Mouse (Mus musculus) stomach, embryonic 15.5 days (tissue): ENCODE results near the gene Sc5d. TPM values are rescaled to one million over a fixed set of nuclear protein-coding genes. Genes with fewer than 3 reads are reported as not detected.
A peak's percentile ranks its signal among the peaks of the same experiment; 100 is the strongest.

Experiments
- ATAC-seq: fragments of 200-750 bp; cut with Nextera tagmentation; 2 replicates; pipeline ENCODE4 v1.8.0; 2017; ENCODE audit warnings: low read depth, moderate number of reproducible peaks, moderate TSS enrichment; ENCODE audit not compliant: insufficient read depth, low FRiP score
- H3K27ac ChIP-seq: fragments of 300-500 bp; sonication (generic); 2 replicates; pipeline ENCODE4 v1.5.1; 2015; ENCODE audit warnings: mild to moderate bottlenecking, inconsistent platforms
- H3K27me3 ChIP-seq: fragments of 300-500 bp; sonication (generic); replicated peaks from 2 replicates; pipeline ENCODE4 v1.6.1; 2015; ENCODE audit warnings: inconsistent platforms
- H3K36me3 ChIP-seq: fragments of 300-500 bp; sonication (generic); 2 replicates; pipeline ENCODE4 v1.6.1; 2015; ENCODE audit warnings: inconsistent platforms
- H3K4me1 ChIP-seq: fragments of 300-500 bp; sonication (generic); 2 replicates; pipeline ENCODE4 v1.6.1; 2015; ENCODE audit warnings: inconsistent platforms
- H3K4me2 ChIP-seq: fragments of 300-500 bp; sonication (generic); 2 replicates; pipeline ENCODE4 v1.6.1; 2015; ENCODE audit warnings: mild to moderate bottlenecking, inconsistent platforms
- H3K4me3 ChIP-seq: fragments of 300-500 bp; sonication (generic); replicated peaks from 2 replicates; pipeline ENCODE4 v1.5.1; 2015; ENCODE audit warnings: inconsistent platforms
- H3K9ac ChIP-seq: fragments of 300-500 bp; sonication (generic); 2 replicates; pipeline ENCODE4 v1.6.1; 2015; ENCODE audit warnings: inconsistent platforms
- H3K9me3 ChIP-seq: fragments of 300-500 bp; sonication (generic); 2 replicates; pipeline ENCODE4 v1.6.1; 2016; ENCODE audit warnings: inconsistent platforms
- WGBS: fragments of 180-500 bp; shearing (Covaris S2); methylation state at CpG from one replicate; pipeline ENCODE4 v1.1.7; 2015; 5-methylcytosine and 5-hydroxymethylcytosine counted together
- polyA plus RNA-seq: library from polyadenylated mRNA; unstranded; fragments of >200 nt; fragmentation: Nextera tagmentation; extraction: Ambion mirVana; gene quantifications from 2 replicates; pipeline ENCODE4 v1.2.1, GENCODE M21; 2015

Sc5d gene
- polyA plus RNA-seq, 1 experiment from 2014 or later, result 72.1 TPM

- H3K27me3 ChIP-seq, result no peaks in the 10 kb centered on the region
- H3K27ac ChIP-seq, result no peak overlapping the region
- H3K9me3 ChIP-seq, result no peaks in the 10 kb centered on the region
- H3K4me1 ChIP-seq, result no peaks in the 10 kb centered on the region
- ATAC-seq, result no peak
- 77% methylated on average over 1 of the region's 1 CpGs for WGBS
- no peaks in the 10 kb centered on the region for H3K36me3 ChIP-seq
- H3K4me2 ChIP-seq, result no peak overlapping the region
- H3K4me3 ChIP-seq, result no peak overlapping the region
- H3K9ac ChIP-seq, result no peak overlapping the region
Measured at GRCm38 (mm10) chr9:42213142-42213541, 50.9 kb downstream of the Sc5d start.

- H3K4me3 ChIP-seq, result no peak overlapping the region
- H3K4me1 ChIP-seq, result no peaks in the 10 kb centered on the region
- WGBS, result 72% methylated on average over 6 of the region's 6 CpGs
- H3K36me3 ChIP-seq, result no peaks in the 10 kb centered on the region
- H3K27me3 ChIP-seq, result no peaks in the 10 kb centered on the region
- ATAC-seq, result no peak
- no peaks in the 10 kb centered on the region for H3K9me3 ChIP-seq
- H3K9ac ChIP-seq, result no peak overlapping the region
- no peak overlapping the region for H3K27ac ChIP-seq
- no peak overlapping the region for H3K4me2 ChIP-seq
Measured at GRCm38 (mm10) chr9:42209666-42210065, 54.4 kb downstream of the Sc5d start.

GRCm38 (mm10) chr9:42208463-42208862 lies 55.6 kb downstream of the Sc5d start:
- H3K9ac ChIP-seq, result no peak overlapping the region
- H3K4me3 ChIP-seq, result no peak overlapping the region
- no peaks in the 10 kb centered on the region for H3K4me1 ChIP-seq
- no peak overlapping the region for H3K27ac ChIP-seq
- no peak for ATAC-seq
- H3K36me3 ChIP-seq, result no peaks in the 10 kb centered on the region
- no peak overlapping the region for H3K4me2 ChIP-seq
- no peaks in the 10 kb centered on the region for H3K27me3 ChIP-seq
- 34% methylated on average over 5 of the region's 5 CpGs for WGBS
- no peaks in the 10 kb centered on the region for H3K9me3 ChIP-seq

GRCm38 (mm10) chr9:42206750-42207149 lies 57.3 kb downstream of the Sc5d start:
- H3K36me3 ChIP-seq, result no peaks in the 10 kb centered on the region
- no peak overlapping the region for H3K9ac ChIP-seq
- WGBS, result 57% methylated on average over 1 of the region's 1 CpGs
- no peak overlapping the region for H3K4me2 ChIP-seq
- no peaks in the 10 kb centered on the region for H3K4me1 ChIP-seq
- peak overlapping the region; percentile 22; the same call in 1 of the 2 replicates for H3K27ac ChIP-seq
- no peaks in the 10 kb centered on the region for H3K9me3 ChIP-seq
- ATAC-seq, result no peak
- no peak overlapping the region for H3K4me3 ChIP-seq
- H3K27me3 ChIP-seq, result no peaks in the 10 kb centered on the region

- WGBS, result 85% methylated on average over 5 of the region's 5 CpGs
- H3K27me3 ChIP-seq, result no peaks in the 10 kb centered on the region
Measured at GRCm38 (mm10) chr9:42202271-42202670, 61.8 kb downstream of the Sc5d start.

More at GRCm38 (mm10) chr9:42202271-42202670, 61.8 kb downstream of the Sc5d start:
- no peaks in the 10 kb centered on the region for H3K4me1 ChIP-seq
- no peak overlapping the region for H3K4me3 ChIP-seq
- H3K4me2 ChIP-seq, result no peak overlapping the region
- H3K36me3 ChIP-seq, result no peaks in the 10 kb centered on the region
- no peak overlapping the region for H3K9ac ChIP-seq
- H3K27ac ChIP-seq, result no peak overlapping the region
- H3K9me3 ChIP-seq, result no peaks in the 10 kb centered on the region
- no peak for ATAC-seq

Other genes starting within 250 kb of the Sc5d start
- 11.4 and 12.9 TPM in 2 replicates for gene Sorl1, start 140.0 kb downstream of the Sc5d start, polyA plus RNA-seq
- gene Tecta, start 135.7 kb upstream of the Sc5d start, polyA plus RNA-seq, result 0.53 and 0.59 TPM in 2 replicates
- 4.4 and 4.8 TPM in 2 replicates for gene Tbcel, start 243.6 kb upstream of the Sc5d start, polyA plus RNA-seq